Mouse (Mus musculus): ENCODE results near the gene Klhl18. TPM values are rescaled to one million over a fixed set of nuclear protein-coding genes. Genes with fewer than 3 reads are reported as not detected.

Klhl18 gene
- 3.3 and 4.0 TPM in 2 replicates for polyA plus RNA-seq (2012; rRNA removed)

GRCm38 (mm10) chr9:110476124-110477091, at the start of gene Klhl18, which contains the start of gene Kif9:
Klhl18 (minus strand) TSS chr9:110476694.
Kif9 (plus strand) TSS chr9:110476958.

GRCm38 (mm10) chr9:110419511-110420112, 56.9 kb downstream of the Klhl18 start, which contains the start of gene Ngp:
Ngp (plus strand) TSS chr9:110419747.

GRCm38 (mm10) chr9:110408099-110408773, 68.3 kb downstream of the Klhl18 start, which contains the start of gene Ptpn23:
Ptpn23 (minus strand) TSS chr9:110408213.

Other genes starting within 250 kb of the Klhl18 start
- 0.14 and 0.15 TPM in 2 replicates for gene Cspg5, start 232.9 kb downstream of the Klhl18 start, polyA plus RNA-seq (2012; rRNA removed)
- gene Elp6, start 171.5 kb downstream of the Klhl18 start, polyA plus RNA-seq (2012; rRNA removed) = 5.1 and 5.9 TPM in 2 replicates
- 23.9 and 26.3 TPM in 2 replicates for gene Scap, start 143.4 kb downstream of the Klhl18 start, polyA plus RNA-seq (2012; rRNA removed)
- gene Ptpn23, start 68.5 kb downstream of the Klhl18 start, polyA plus RNA-seq (2012; rRNA removed) = 2.6 and 3.1 TPM in 2 replicates
- 689 and 935 TPM in 2 replicates for gene Ngp, start 56.9 kb downstream of the Klhl18 start, polyA plus RNA-seq (2012; rRNA removed)
- gene Kif9, start 264 bp upstream of the Klhl18 start, polyA plus RNA-seq (2012; rRNA removed) = 0.16 and 0.20 TPM in 2 replicates
- gene Setd2, start 55.9 kb upstream of the Klhl18 start, polyA plus RNA-seq (2012; rRNA removed) = 20.0 and 26.1 TPM in 2 replicates
- 1.8 TPM in 2 replicates for gene Nradd, start 147.8 kb upstream of the Klhl18 start, polyA plus RNA-seq (2012; rRNA removed)
- gene Nbeal2, start 177.5 kb upstream of the Klhl18 start, polyA plus RNA-seq (2012; rRNA removed) = 6.3 and 7.9 TPM in 2 replicates
- gene Ccdc12, start 179.8 kb upstream of the Klhl18 start, polyA plus RNA-seq (2012; rRNA removed) = 59.7 and 60.4 TPM in 2 replicates

Data from liver, embryonic 18 days (tissue).